Mouse (Mus musculus) ES-Bruce4 (cell line): ENCODE results near the gene Ccdc142.
A peak's percentile ranks its signal among the peaks of the same experiment; 100 is the strongest.

Source experiments
- CTCF ChIP-seq: IDR thresholded peaks from one replicate; pipeline ENCODE4 v1.8.1; 2011; ENCODE audit warnings: low read depth, low read length
- POLR2A ChIP-seq: IDR thresholded peaks from one replicate; pipeline ENCODE4 v1.8.1; 2011; ENCODE audit warnings: low read length; ENCODE audit not compliant: insufficient read depth

DNA sequence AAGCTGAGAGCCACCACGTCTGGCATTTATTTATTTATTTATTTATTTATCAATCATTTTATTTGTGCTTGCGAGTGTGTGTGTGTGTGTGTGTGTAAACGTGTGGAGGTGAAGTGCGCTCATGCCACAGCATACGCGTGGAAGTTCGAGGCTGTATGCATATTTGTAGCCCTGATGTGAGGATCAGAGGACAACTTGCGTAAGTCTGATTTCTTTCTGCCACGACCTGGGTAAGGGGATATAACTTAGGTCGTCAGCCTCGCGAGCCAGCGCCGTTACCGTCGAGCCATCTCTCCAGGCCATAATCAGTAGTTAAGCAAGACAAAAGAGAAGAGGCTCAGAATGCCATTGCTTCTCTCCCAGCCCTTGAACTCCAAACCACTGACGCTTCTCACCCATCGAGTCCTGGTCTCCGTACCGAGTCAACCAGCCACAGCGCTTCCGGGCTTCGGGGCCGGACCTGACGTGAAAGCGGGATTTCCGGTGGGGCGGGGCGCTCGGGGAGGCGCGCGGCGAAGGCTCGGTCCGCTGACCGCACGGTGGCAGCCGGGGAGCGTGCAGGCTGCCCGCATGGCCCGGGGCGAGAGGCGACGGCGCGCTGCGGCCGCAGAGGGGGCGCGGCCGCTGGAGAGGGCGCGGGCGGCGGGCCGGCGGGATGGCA lies 13.7 kb downstream of the Ccdc142 start, which contains the start of gene Mogs:
- peak; percentile 29 for TF ChIP-seq CTCF
- TF ChIP-seq POLR2A = peak; percentile 76
